ENCODE assay signal across 9 mouse cellular contexts in genomic region chr1:89606612-89607011, GRCm38 (mm10).
DNase-seq lines count a peak whose midpoint lies in the region; ATAC-seq and TF ChIP-seq lines count a peak whose summit lies in the region.
"Had no signal": no experiment of that assay in that cellular context is flagged by ENCODE, and none has a peak within 500 bp of the region (broad histone marks: within the 10 kb centered on the region; RNA-seq: fewer than 3 reads in every experiment).

No protein-coding gene starts in this region.

- peaks cover 10% of the 10 kb centered on the region; the same call in 1 of the 2 replicates for H3K36me3 ChIP-seq in kidney, embryonic 14.5 days (ENCODE audit: control insufficient read depth, insufficient read depth, low read length)
- peaks cover 22% of the 10 kb centered on the region for H3K36me3 ChIP-seq in hindbrain, embryonic 12.5 days
- peaks cover 31% of the 10 kb centered on the region for H3K36me3 ChIP-seq in midbrain, postnatal 0 days (ENCODE audit: insufficient read depth, low read length)

- H3K4me3 ChIP-seq in kidney, embryonic 14.5 days (ENCODE audit: low read length): no peak overlapping the region
- H3K4me3 ChIP-seq in hindbrain, embryonic 12.5 days: no peak overlapping the region
- no peak overlapping the region for H3K4me3 ChIP-seq in midbrain, postnatal 0 days (ENCODE audit: low read depth, low read length)
- H3K4me3 ChIP-seq: limb, embryonic 15.5 days had no signal

- no peaks in the 10 kb centered on the region for H3K4me1 ChIP-seq in kidney, embryonic 14.5 days (ENCODE audit: control insufficient read depth, insufficient read depth, low read length)
- H3K4me1 ChIP-seq in hindbrain, embryonic 12.5 days: peaks cover 26% of the 10 kb centered on the region
- peaks cover 5% of the 10 kb centered on the region; the same call in 1 of the 2 replicates for H3K4me1 ChIP-seq in midbrain, postnatal 0 days (ENCODE audit: insufficient read depth, low read length)

- no peaks in the 10 kb centered on the region for H3K27me3 ChIP-seq in kidney, embryonic 14.5 days (ENCODE audit: control insufficient read depth, insufficient read depth, low read length)
- no peaks in the 10 kb centered on the region for H3K27me3 ChIP-seq in hindbrain, embryonic 12.5 days
- H3K27me3 ChIP-seq in midbrain, postnatal 0 days (ENCODE audit: insufficient read depth, low read length): no peaks in the 10 kb centered on the region
- H3K27me3 ChIP-seq: limb, embryonic 15.5 days had no signal

- WGBS in kidney, embryonic 14.5 days: 41% methylated on average over 5 of the region's 5 CpGs
- WGBS in hindbrain, embryonic 12.5 days: 36% methylated on average over 5 of the region's 5 CpGs
- 32% methylated on average over 5 of the region's 5 CpGs for WGBS in midbrain, postnatal 0 days

- no peak overlapping the region for H3K9ac ChIP-seq in kidney, embryonic 14.5 days (ENCODE audit: low read depth, low read length)
- H3K9ac ChIP-seq in hindbrain, embryonic 12.5 days: no peak overlapping the region
- H3K9ac ChIP-seq in midbrain, postnatal 0 days (replicated peaks; ENCODE audit: low read length, poor library complexity, severe bottlenecking): no peak overlapping the region
- H3K9ac ChIP-seq: limb, embryonic 15.5 days had no signal

- ATAC-seq in kidney, embryonic 14.5 days (ENCODE audit: low FRiP score, low TSS enrichment): no peak
- ATAC-seq in hindbrain, embryonic 12.5 days (ENCODE audit: low FRiP score): peak; percentile 25; the same call in 1 of the 2 replicates
- ATAC-seq in midbrain, postnatal 0 days (ENCODE audit: low FRiP score): peak; percentile 65

- no peak overlapping the region for H3K4me2 ChIP-seq in kidney, embryonic 14.5 days (replicated peaks; ENCODE audit: low read depth, low read length)
- H3K4me2 ChIP-seq in hindbrain, embryonic 12.5 days (replicated peaks): no peak overlapping the region
- H3K4me2 ChIP-seq in midbrain, postnatal 0 days (ENCODE audit: low read depth, low read length, poor library complexity, severe bottlenecking): no peak overlapping the region
- H3K4me2 ChIP-seq: limb, embryonic 15.5 days had no signal

- TF ChIP-seq CTCF in midbrain, postnatal 0 days (IDR thresholded peaks at IDR 0.05): peak; percentile 95

- H3K9me3 ChIP-seq in kidney, embryonic 14.5 days (ENCODE audit: control insufficient read depth, low read length): no peaks in the 10 kb centered on the region
- H3K9me3 ChIP-seq in hindbrain, embryonic 12.5 days (replicated peaks): no peaks in the 10 kb centered on the region
- H3K9me3 ChIP-seq in midbrain, postnatal 0 days (ENCODE audit: low read length): no peaks in the 10 kb centered on the region
- H3K9me3 ChIP-seq: limb, embryonic 15.5 days had no signal

- no peak overlapping the region for H3K27ac ChIP-seq in kidney, embryonic 14.5 days (ENCODE audit: low read depth, low read length)
- H3K27ac ChIP-seq in hindbrain, embryonic 12.5 days: no peak overlapping the region
- H3K27ac ChIP-seq in midbrain, postnatal 0 days (ENCODE audit: low read depth, low read length): peak overlapping the region; percentile 62
- H3K27ac ChIP-seq: limb, embryonic 15.5 days had no signal

- peak; percentile 67 for DNase-seq in kidney, adult 18-20 months
- DNase-seq in adrenal gland, adult 2 months: peak; percentile 65
- DNase-seq in embryo, embryonic 11.5 days (ENCODE audit: low read depth, low spot score): peak; percentile 39
- DNase-seq in left cerebral cortex, adult 18-20 months (ENCODE audit: low spot score in 2 of 2): peak; percentile 76 to 82
- peak; percentile 81 for DNase-seq in midbrain, postnatal 0 days (ENCODE audit: low spot score)
- peak; percentile 38 for DNase-seq in thymus, postnatal 0 days (ENCODE audit: low spot score)
